Mouse (Mus musculus): Measurements from ENCODE around the gene Vti1a.

The Vti1a gene

DNA sequence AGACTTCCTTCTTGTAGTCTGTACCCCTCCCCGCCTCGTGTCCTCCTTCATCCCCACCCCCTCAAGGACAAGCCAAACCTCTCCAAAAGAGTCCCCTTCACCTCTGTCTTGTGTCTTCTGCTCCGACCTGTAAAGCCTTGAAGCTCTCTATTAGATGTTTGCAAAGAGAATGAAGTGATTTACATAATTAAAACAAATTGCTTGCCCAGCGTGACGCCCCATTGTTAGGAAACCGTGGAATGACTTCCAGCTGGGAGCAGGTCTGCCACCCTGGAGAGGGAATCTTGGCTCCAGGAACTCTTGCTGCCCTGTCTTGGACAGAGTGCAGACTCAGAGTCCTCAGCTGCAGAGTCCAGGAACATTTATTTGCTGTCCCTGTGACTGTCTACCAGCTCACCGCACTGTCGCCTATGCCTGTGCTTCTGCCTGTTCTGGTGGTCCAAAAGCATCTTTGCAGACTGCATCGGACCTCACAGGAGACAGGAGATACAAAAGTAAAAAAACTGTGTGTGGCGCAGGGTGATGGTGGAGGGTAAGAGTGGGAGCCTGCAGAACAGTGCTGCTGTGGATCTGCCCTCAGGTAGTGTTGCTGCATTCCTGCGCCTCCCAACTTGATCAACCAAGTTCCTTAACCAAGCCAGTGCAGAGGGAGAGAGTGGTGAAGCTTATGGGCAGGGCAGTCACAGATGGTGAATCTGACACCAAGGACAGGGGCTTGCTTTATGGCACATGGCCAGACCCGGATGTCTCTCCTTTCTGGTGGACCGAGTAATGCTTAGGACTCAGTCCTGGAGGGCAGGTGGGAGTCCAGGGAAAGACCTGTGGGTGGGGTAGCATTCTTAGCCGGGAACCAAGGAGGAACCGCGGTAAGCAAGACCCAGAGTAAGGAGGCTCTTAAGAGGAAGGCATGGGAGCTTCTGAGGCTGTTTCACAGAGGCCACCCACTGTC, 273.1 kb downstream of the Vti1a start:
- in situ Hi-C loops (cut with MboI; ENCODE audit: unreplicated experiment in 2 of 2), result no loop called here

DNA sequence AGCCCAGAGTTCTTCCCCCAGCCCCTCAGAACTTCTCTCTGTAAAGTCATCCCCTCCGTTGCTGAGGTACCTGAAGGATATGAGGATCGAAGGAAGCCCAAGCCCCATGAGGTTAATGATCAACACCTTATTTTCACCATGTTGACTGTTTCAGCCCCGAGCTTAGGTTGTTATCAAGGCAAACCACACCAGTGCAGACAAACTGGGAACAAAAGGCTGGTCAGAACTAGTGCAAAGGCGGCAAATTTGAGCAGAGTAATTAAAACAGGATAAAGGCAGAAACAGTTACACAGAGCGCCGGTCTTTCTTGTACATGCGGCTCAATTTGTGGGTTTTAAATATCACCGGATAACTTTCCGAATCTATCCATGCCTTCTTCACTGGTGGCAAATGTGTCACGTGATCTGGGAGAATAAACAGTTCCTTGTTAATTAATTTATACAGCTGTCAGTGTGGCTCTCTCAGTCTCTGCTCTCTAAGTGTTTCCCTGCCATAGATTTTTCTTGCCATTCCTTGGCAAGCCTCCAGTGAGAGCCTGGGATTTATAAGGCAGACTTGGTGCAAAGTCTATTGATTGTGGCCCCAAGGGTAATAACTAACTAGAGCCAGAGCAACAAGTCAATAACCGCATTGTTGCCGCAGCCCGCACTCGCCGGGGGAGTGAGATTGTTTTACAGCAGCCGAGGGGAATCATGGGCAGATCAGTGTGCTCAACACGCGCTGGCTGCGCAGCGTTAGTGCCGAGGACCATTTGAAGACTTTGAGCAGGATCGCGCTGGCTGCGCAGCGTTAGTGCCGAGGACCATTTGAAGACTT, 277.0 kb downstream of the Vti1a start:
- in situ Hi-C loops (cut with MboI; ENCODE audit: unreplicated experiment in 2 of 2), result no loop called here

DNA sequence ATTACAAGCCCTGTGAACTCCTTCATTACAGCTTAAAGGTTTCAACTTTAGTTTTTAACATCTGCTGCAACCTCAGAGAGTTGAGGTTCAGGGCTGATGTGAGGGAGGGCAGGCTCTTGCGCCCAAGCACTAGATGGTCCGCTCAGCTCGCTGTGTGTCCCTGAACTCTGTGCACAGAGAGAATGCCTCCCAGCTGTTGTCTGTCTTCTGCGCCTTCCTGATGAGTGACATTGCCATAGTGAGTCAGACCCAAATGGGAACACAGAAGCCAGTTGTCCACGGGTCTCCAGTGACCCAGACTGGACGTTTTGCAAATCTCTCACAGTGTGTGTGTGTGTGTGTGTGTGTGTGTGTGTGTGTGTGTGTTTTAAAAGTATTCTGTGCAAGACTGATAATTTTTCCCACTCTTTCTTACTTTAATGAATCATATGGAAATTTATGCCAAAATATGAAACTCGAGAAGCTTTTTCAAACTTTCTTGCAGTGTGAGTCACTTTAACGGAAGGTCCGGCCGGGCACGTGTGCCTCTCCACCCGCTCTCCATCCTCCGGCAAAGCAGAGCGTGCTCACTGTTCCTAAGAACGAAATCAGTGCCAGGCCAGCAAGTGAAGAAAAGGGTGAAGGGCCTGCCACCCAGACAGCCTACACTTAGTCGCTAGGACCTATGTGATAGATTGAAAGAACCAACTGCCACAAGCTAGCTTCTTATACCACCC, 277.8 kb downstream of the Vti1a start:
- in situ Hi-C loops (cut with MboI; ENCODE audit: unreplicated experiment in 2 of 2), result no loop called here

DNA sequence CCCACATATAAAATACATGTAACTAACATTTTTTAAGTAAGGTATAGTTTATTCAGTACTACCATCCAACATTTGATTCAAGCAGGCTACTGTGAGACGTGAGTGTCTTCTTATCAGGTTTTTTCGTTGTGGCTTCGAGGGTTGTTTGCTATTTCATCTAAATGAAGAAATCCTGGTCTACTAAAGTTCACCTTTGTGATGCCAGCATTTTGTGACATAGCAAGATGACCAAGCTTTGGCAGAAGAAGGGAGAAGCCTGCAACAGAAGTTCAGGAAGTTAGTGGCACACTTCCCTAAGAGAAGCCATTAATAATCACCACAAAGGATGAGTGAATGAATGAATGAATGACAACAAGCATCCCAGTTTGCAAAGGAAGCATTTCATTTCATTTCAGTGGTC, 278.4 kb downstream of the Vti1a start:
- in situ Hi-C loops (cut with MboI; ENCODE audit: unreplicated experiment in 2 of 2), result no loop called here

GRCm38 (mm10) chr19:55595945-55596649, 280.0 kb downstream of the Vti1a start:
- in situ Hi-C loops (cut with MboI; ENCODE audit: unreplicated experiment in 2 of 2), result no loop called here

GRCm38 (mm10) chr19:55596804-55597203, 280.7 kb downstream of the Vti1a start:
- in situ Hi-C loops (cut with MboI; ENCODE audit: unreplicated experiment in 2 of 2), result no loop called here

- in situ Hi-C loops (cut with MboI; ENCODE audit: unreplicated experiment in 2 of 2), result no loop called here
Observed at GRCm38 (mm10) chr19:55597296-55597695, 281.2 kb downstream of the Vti1a start.

- in situ Hi-C loops (cut with MboI; ENCODE audit: unreplicated experiment in 2 of 2), result no loop called here
Observed at GRCm38 (mm10) chr19:55597951-55598350, 281.9 kb downstream of the Vti1a start.

- in situ Hi-C loops (cut with MboI; ENCODE audit: unreplicated experiment in 2 of 2), result no loop called here
Observed at GRCm38 (mm10) chr19:55599124-55599523, 283.0 kb downstream of the Vti1a start.

DNA sequence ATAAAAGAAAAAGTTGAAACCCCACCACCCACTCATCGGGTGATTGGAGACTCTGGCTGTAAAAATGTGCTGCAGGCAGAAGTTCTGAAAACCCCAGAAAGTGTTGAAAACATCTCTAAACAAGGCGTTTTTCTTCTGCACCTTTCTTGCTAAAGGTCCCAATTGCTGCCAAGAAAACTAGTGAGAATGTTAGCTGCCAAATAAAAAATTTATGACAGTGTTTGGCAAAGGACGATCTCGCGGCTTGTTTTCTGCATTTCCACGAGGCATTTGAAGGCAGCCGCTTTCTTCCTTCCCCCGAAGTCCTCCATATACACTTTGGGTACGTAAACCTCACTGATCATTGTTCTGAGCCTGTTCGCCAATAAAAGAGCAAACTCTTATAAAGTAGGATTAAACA, 291.6 kb downstream of the Vti1a start:
- in situ Hi-C loops (cut with MboI; ENCODE audit: unreplicated experiment in 2 of 2), result no loop called here

- in situ Hi-C loops (cut with MboI; ENCODE audit: unreplicated experiment in 2 of 2), result no loop called here
Observed at GRCm38 (mm10) chr19:55608858-55609375, 292.8 kb downstream of the Vti1a start.

GRCm38 (mm10) chr19:55609806-55610205, 293.7 kb downstream of the Vti1a start:
- in situ Hi-C loops (cut with MboI; ENCODE audit: unreplicated experiment in 2 of 2), result no loop called here

- in situ Hi-C loops (cut with MboI; ENCODE audit: unreplicated experiment in 2 of 2), result no loop called here
Observed at GRCm38 (mm10) chr19:55615743-55616142, 299.6 kb downstream of the Vti1a start.

DNA sequence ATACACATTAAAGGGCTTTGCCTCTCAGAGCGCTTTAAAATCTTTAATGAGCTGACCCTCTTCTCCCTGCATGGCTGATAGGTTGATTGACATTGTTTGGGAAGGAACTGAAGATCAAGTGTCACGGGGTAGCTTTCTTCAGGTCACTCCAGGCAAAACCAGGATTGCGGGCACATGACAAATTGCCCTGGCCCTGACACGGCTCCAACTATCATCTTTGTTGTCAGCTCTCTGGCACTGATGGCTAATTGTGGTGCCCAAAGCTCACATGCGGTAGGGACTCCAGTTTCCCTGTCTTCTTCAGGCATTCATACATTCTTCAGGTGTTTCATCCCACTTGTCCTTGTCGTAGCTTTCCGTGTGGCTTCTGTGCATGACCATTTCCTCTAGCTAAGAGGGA, 300.2 kb downstream of the Vti1a start:
- in situ Hi-C loops (cut with MboI; ENCODE audit: unreplicated experiment in 2 of 2), result no loop called here

DNA sequence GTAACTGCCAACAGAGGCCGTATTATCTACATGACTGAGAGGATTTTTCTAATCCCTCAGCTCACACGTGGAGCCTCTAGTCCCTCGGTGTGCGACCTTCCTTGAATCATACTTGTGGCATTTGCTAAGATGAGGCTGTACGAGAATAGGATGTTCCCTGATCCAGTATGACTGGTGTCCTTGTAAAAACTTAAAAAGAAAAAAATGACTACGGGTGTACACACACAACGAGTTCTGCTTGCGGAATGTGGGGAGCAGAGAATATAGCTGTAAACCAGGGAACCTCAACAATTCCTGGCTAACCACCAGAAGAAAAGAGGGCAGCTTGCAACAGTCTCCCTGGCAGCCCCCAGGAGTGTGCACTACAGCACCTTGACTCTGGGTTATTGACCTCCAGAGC, 300.8 kb downstream of the Vti1a start:
- in situ Hi-C loops (cut with MboI; ENCODE audit: unreplicated experiment in 2 of 2), result no loop called here

GRCm38 (mm10) chr19:55618546-55618945, 302.5 kb downstream of the Vti1a start:
- in situ Hi-C loops (cut with MboI; ENCODE audit: unreplicated experiment in 2 of 2), result no loop called here

GRCm38 (mm10) chr19:55620411-55621008, 304.4 kb downstream of the Vti1a start:
- in situ Hi-C loops (cut with MboI; ENCODE audit: unreplicated experiment in 2 of 2), result no loop called here

DNA sequence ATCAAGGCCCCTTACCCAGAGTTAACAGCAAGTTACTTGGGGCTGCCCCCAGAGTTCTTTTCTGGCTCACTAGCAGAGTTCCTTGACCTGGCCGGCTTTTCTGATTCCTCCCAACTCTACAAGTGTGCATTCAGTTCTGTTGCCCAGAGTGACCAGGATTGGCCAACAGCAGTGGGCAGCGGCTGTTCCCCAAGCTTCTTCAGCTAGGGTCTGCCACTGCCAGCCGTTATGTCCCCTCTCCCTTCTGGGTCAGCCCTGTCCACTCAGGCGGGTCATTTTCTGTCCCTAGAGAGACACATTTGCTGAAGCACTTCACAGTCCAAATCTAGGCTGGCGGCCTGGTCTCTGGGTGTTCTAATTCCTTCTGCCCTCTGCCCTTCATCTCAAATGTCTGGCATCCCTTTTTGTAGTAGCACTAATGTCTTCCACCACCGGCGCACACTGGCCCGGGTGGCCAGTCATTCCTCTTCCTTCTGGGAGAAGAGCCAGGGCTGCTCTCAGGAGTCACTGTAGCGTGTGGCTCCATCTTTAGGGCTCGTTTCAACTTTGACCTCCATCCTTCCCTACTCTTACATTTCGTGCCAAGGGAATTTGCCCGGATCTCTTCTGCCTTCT, 305.0 kb downstream of the Vti1a start:
- in situ Hi-C loops (cut with MboI; ENCODE audit: unreplicated experiment in 2 of 2), result no loop called here

- in situ Hi-C loops (cut with MboI; ENCODE audit: unreplicated experiment in 2 of 2), result no loop called here
Observed at GRCm38 (mm10) chr19:55622821-55623220, 306.7 kb downstream of the Vti1a start.
